In genomic region chr2:18983546-18983945, GRCm38 (mm10) we compare ENCODE assay signal across 21 mouse cellular contexts. TPM values are rescaled to one million over a fixed set of nuclear protein-coding genes. Genes with fewer than 3 reads are reported as not detected.
A peak's percentile ranks its signal among the peaks of the same experiment; 100 is the strongest.
DNase-seq lines count a peak whose midpoint lies in the region; ATAC-seq and TF ChIP-seq lines count a peak whose summit lies in the region.
"Had no signal": no experiment of that assay in that cellular context is flagged by ENCODE, and none has a peak within 500 bp of the region (broad histone marks: within the 10 kb centered on the region; RNA-seq: fewer than 3 reads in every experiment).

No protein-coding gene starts in this region.

- DNase-seq in spleen, adult 2 months (ENCODE audit: low read depth in 1 of 2, low spot score in 2 of 2): peak in 1 of 2 experiments; percentile 37
- DNase-seq in spleen, adult 18-20 months: no peak
- DNase-seq in A20 (ENCODE audit: low read depth, low spot score): peak; percentile 78
- peak; percentile 54 to 65 for DNase-seq in B cell, adult 2 months
- DNase-seq in forebrain, embryonic 10.5 days (ENCODE audit: extremely low spot score, low spot score): no peak
- DNase-seq: adrenal gland, adult 2 months; adrenal gland, postnatal 10 days; adrenal gland, postnatal 25 days; cerebellum, adult 11-12 months; cerebellum, adult 2 months; cerebellum, adult 9-10 months; cerebellum, postnatal 10 days; cerebellum, postnatal 25 days; forebrain, postnatal 0 days had no signal

- ATAC-seq in neutrophil, adult 5-6 weeks (ENCODE audit: extremely low read depth, insufficient number of reproducible peaks, low FRiP score, poor library complexity, severe bottlenecking): peak; percentile 36
- ATAC-seq in kidney, embryonic 14.5 days (ENCODE audit: low FRiP score, low TSS enrichment): no peak
- no peak for ATAC-seq in forebrain, embryonic 12.5 days (ENCODE audit: low FRiP score)
- ATAC-seq: forebrain, embryonic 13.5 days; forebrain, embryonic 15.5 days; forebrain, postnatal 0 days had no signal

- H3K27ac ChIP-seq in spleen, adult 2 months (ENCODE audit: insufficient read depth, low read length): peak overlapping the region; percentile 75
- H3K27ac ChIP-seq in forebrain, embryonic 10.5 days: no peak overlapping the region
- no peak overlapping the region for H3K27ac ChIP-seq in kidney, embryonic 14.5 days (ENCODE audit: low read depth, low read length)
- H3K27ac ChIP-seq in forebrain, embryonic 12.5 days: no peak overlapping the region
- H3K27ac ChIP-seq: embryonic facial prominence, embryonic 10.5 days; embryonic facial prominence, embryonic 12.5 days; forebrain, embryonic 13.5 days; forebrain, embryonic 15.5 days had no signal

- no peak overlapping the region for H3K4me2 ChIP-seq in kidney, embryonic 14.5 days (replicated peaks; ENCODE audit: low read depth, low read length)
- H3K4me2 ChIP-seq in forebrain, embryonic 12.5 days: no peak overlapping the region
- H3K4me2 ChIP-seq: embryonic facial prominence, embryonic 12.5 days; forebrain, embryonic 13.5 days; forebrain, embryonic 15.5 days had no signal

- no peaks in the 10 kb centered on the region for H3K36me3 ChIP-seq in spleen, adult 2 months (ENCODE audit: control insufficient read depth, insufficient read depth, low read length)
- no peaks in the 10 kb centered on the region for H3K36me3 ChIP-seq in forebrain, embryonic 10.5 days (replicated peaks)
- no peaks in the 10 kb centered on the region for H3K36me3 ChIP-seq in kidney, embryonic 14.5 days (ENCODE audit: control insufficient read depth, insufficient read depth, low read length)
- no peaks in the 10 kb centered on the region for H3K36me3 ChIP-seq in forebrain, embryonic 12.5 days (replicated peaks)
- H3K36me3 ChIP-seq: embryonic facial prominence, embryonic 10.5 days; embryonic facial prominence, embryonic 12.5 days; forebrain, embryonic 15.5 days had no signal

- H3K9ac ChIP-seq in kidney, embryonic 14.5 days (ENCODE audit: low read depth, low read length): no peak overlapping the region
- no peak overlapping the region for H3K9ac ChIP-seq in forebrain, embryonic 12.5 days
- H3K9ac ChIP-seq: embryonic facial prominence, embryonic 12.5 days; forebrain, embryonic 13.5 days; forebrain, embryonic 15.5 days; forebrain, postnatal 0 days had no signal

- no peaks in the 10 kb centered on the region for H3K27me3 ChIP-seq in spleen, adult 2 months (ENCODE audit: control insufficient read depth, insufficient read depth, low read length)
- H3K27me3 ChIP-seq in forebrain, embryonic 10.5 days (ENCODE audit: poor library complexity, severe bottlenecking): no peaks in the 10 kb centered on the region
- no peaks in the 10 kb centered on the region for H3K27me3 ChIP-seq in kidney, embryonic 14.5 days (ENCODE audit: control insufficient read depth, insufficient read depth, low read length)
- no peaks in the 10 kb centered on the region for H3K27me3 ChIP-seq in forebrain, embryonic 12.5 days
- H3K27me3 ChIP-seq: embryonic facial prominence, embryonic 12.5 days; forebrain, embryonic 13.5 days; forebrain, embryonic 15.5 days had no signal

- no peak overlapping the region for H3K4me3 ChIP-seq in spleen, adult 2 months (ENCODE audit: extremely low read depth, insufficient read depth, insufficient read length)
- no peak overlapping the region for H3K4me3 ChIP-seq in forebrain, embryonic 10.5 days
- no peak overlapping the region for H3K4me3 ChIP-seq in kidney, embryonic 14.5 days (ENCODE audit: low read length)
- no peak overlapping the region for H3K4me3 ChIP-seq in forebrain, embryonic 12.5 days (replicated peaks)
- H3K4me3 ChIP-seq: embryonic facial prominence, embryonic 10.5 days; embryonic facial prominence, embryonic 12.5 days; forebrain, embryonic 13.5 days; forebrain, embryonic 15.5 days had no signal

- no peaks in the 10 kb centered on the region for H3K9me3 ChIP-seq in forebrain, embryonic 10.5 days
- peaks cover 3% of the 10 kb centered on the region; the same call in 1 of the 2 replicates for H3K9me3 ChIP-seq in kidney, embryonic 14.5 days (ENCODE audit: control insufficient read depth, low read length)
- peaks cover 6% of the 10 kb centered on the region; the same call in 1 of the 2 replicates for H3K9me3 ChIP-seq in forebrain, embryonic 12.5 days
- H3K9me3 ChIP-seq: embryonic facial prominence, embryonic 10.5 days; embryonic facial prominence, embryonic 12.5 days; forebrain, embryonic 13.5 days; forebrain, embryonic 15.5 days had no signal

- TF ChIP-seq POLR2A in spleen, adult 2 months (IDR thresholded peaks at IDR 0.05; ENCODE audit: low read depth, low read length): no peak

- no peak for TF ChIP-seq CTCF in spleen, adult 2 months (IDR thresholded peaks at IDR 0.05; ENCODE audit: extremely low read depth, insufficient read depth, insufficient read length, insufficient replicate concordance)

- peaks cover 47% of the 10 kb centered on the region for H3K4me1 ChIP-seq in spleen, adult 2 months (ENCODE audit: control insufficient read depth, insufficient read depth, insufficient read length)
- no peaks in the 10 kb centered on the region for H3K4me1 ChIP-seq in forebrain, embryonic 10.5 days
- H3K4me1 ChIP-seq in kidney, embryonic 14.5 days (ENCODE audit: control insufficient read depth, insufficient read depth, low read length): no peaks in the 10 kb centered on the region
- 0 out of 2 replicates have a peak, but pooled peaks cover 3% of the 10 kb centered on the region for H3K4me1 ChIP-seq in forebrain, embryonic 12.5 days
- H3K4me1 ChIP-seq: embryonic facial prominence, embryonic 10.5 days; embryonic facial prominence, embryonic 12.5 days; forebrain, embryonic 13.5 days; forebrain, embryonic 15.5 days had no signal

RNA-seq across cellular contexts. Expression of gene Pip4k2a, which starts 14.4 kb away (rescaled TPM):
- polyA plus RNA-seq in spleen, adult 2 months (2012; rRNA removed): 21.4 and 21.8 TPM in 2 replicates
- 69.7 and 73.9 TPM in 2 replicates for total RNA-seq in neutrophil, adult 5-6 weeks (2017)
- 6.6 and 7.5 TPM in 2 replicates for polyA plus RNA-seq in forebrain, embryonic 10.5 days (2016; fragmentation: Nextera tagmentation; extraction: Ambion mirVana)
- polyA plus RNA-seq in kidney, embryonic 14.5 days (2014; fragmentation: Nextera tagmentation; extraction: Ambion mirVana): 10.1 and 14.3 TPM in 2 replicates
- polyA plus RNA-seq in forebrain, embryonic 12.5 days (2016; fragmentation: Nextera tagmentation; extraction: Ambion mirVana): 9.1 and 10.9 TPM in 2 replicates

RNA-seq across cellular contexts. Expression of gene 4930426L09Rik, which starts 14.6 kb away (rescaled TPM):
- 0.69 and 1.2 TPM in 2 replicates for polyA plus RNA-seq in spleen, adult 2 months (2012; rRNA removed)
- 3.1 and 3.7 TPM in 2 replicates for total RNA-seq in neutrophil, adult 5-6 weeks (2017)
- polyA plus RNA-seq in forebrain, embryonic 10.5 days (2016; fragmentation: Nextera tagmentation; extraction: Ambion mirVana): 0.14 and 0.31 TPM in 2 replicates
- polyA plus RNA-seq in kidney, embryonic 14.5 days (2014; fragmentation: Nextera tagmentation; extraction: Ambion mirVana): 0.21 and 0.47 TPM in 2 replicates
- 0.36 and 0.47 TPM in 2 replicates for polyA plus RNA-seq in forebrain, embryonic 12.5 days (2016; fragmentation: Nextera tagmentation; extraction: Ambion mirVana)

Comparison
In these comparisons a context has a peak if more than half of its experiments do, and no peak if none do; other contexts are left out.
1. DNase-seq: peak in A20 (single experiment) and B cell, adult 2 months (2 of 2); none in spleen, adult 18-20 months (0 of 2) and forebrain, embryonic 10.5 days (single experiment).